Mouse (Mus musculus) urinary bladder, postnatal 4 days (tissue): ENCODE results near the gene Btbd9.

Experiments
- DNase-seq, 2 experiments: peaks; one replicate each; pipeline ENCODE4 v3.0.0; 2021 to 2022; ENCODE audit warnings: low spot score in 2 of 2

The Btbd9 gene

DNA sequence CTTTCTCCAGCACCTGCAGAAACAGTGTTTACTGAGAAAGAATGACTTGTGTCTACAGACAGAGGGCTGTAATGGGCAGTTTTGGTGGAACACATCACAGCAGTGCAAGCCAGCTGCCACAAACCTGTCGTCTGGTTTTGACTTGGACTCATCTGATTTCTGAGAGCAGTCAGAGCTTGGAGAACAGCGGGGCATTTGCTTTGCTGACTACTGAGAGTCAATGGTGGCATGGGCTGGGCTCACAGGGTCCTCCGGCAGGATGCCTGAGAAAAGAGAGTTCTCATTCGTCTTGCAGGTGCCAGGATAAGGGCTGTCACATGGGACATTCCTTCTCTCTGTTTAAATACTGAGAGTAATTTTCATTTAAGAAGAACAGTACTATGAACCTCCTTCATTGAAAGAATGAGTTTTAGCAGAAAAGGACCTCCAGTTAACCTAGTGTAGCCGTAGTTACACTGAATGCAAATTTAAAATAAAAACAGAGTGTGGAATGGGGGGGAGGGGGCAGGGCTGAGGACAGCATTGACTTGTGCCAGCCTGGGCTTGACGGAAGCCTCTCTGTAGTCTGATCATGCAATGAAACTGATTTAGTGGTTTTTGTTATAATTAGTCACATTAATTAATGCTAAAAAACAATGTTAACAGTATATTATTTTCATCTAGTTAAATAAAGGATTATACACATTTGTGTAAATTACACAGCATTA lies 122.0 kb downstream of the Btbd9 start:
- DNase-seq = no peak

DNA sequence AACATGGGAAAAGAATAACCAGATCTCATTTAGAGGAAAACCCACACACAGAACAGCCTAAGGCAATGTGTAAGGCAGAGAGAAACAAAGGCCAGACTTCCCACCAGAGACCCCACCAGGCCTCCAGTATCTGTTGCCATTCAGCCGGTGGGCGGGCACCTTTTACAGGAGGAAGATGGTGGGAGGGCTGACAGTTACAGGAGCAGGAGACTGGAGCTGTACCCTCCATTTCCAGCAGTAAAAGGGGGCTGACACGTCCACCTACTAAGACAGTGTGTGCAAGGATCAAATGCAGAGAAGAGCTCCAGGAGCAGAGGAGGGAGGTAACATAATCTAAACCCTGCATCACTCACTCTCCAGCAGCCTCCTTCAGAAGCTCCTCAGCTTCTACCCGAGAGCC lies 123.0 kb downstream of the Btbd9 start:
- no peak for DNase-seq

DNA sequence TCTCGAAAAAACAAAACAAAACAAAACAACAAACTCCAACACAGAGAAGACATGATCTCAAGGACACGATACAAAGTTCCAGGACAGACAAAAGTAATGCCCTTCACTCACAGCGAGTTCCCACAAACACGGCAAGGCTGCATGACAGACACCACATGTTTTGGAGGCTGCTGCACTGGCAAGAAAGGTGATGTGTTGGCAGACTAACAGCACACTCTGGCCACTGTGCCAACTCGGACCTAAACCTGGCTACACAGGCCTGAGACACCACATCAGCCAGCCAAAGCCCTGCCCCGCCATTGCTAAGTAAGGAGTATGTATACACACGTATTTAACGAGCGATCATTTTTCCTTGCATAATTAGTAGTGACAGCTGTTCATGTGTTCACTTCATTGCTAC lies 123.9 kb downstream of the Btbd9 start:
- DNase-seq = no peak

- DNase-seq = no peak
Measured at GRCm38 (mm10) chr17:30448562-30448961, 127.7 kb downstream of the Btbd9 start.

GRCm38 (mm10) chr17:30445805-30446441 lies 130.4 kb downstream of the Btbd9 start:
- DNase-seq = no peak

GRCm38 (mm10) chr17:30439702-30440101 lies 136.6 kb downstream of the Btbd9 start:
- no peak for DNase-seq

DNA sequence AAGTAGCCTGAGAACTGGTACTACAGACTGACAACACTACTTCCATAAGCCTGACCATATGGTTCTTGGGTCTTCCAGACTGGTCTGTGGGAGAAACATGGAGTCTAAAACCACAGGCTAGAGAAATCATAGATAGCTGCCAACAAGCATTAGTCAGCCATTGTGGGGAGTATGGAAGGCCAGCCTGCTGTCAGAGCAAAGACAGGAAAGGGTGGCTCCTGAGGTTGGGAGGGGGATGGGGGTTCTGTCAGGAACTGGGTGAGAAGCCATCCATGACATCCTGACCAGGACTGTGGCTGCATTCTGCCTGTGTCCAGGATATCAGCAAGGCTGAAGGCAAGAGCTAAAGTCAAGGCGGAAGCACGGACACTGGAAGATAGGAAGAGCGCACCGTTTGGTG lies 137.5 kb downstream of the Btbd9 start:
- no peak for DNase-seq

- no peak for DNase-seq
Measured at GRCm38 (mm10) chr17:30436021-30436461, 140.2 kb downstream of the Btbd9 start.

DNA sequence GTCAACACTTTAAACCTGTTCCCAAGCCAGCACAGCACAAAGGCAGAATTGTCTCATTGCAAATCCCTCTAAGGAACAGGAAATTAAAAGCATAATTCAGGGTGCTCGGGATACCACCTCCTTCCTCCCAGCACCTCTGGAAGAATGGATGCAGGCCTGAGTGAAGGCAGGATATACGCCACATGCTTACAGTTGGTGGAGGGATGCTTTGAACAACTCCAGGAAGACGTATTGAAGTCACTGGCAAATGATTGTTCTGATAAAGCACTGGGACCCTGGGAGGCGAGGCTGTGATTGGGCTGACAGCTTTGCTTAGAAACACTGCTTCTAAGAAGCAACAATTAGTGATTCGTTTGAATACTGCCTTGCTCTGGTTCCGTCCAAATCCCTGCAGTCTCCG lies 140.8 kb downstream of the Btbd9 start:
- DNase-seq = no peak

- no peak for DNase-seq
Measured at GRCm38 (mm10) chr17:30432094-30432493, 144.2 kb downstream of the Btbd9 start.

GRCm38 (mm10) chr17:30430961-30431640 lies 145.2 kb downstream of the Btbd9 start:
- DNase-seq = no peak

DNA sequence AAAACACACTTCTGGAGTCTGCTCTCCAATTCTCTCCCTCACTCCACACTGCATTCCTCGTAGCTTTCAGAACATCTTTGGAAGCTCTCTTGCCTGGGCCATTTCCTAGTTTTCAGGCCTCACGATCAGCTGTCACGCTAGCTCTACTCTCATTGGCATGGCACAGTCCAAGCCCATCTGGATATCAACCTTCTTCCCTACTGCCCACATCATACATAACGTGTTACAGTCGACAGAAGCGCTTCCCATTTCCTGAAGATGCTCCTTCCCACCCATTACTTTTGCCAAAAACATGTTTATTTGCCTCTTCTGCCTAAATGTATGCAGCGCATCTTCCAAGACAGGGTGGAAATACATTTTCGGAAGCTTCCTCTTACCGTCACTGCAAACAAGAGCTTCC lies 147.6 kb downstream of the Btbd9 start:
- no peak for DNase-seq

GRCm38 (mm10) chr17:30423256-30423852 lies 152.9 kb downstream of the Btbd9 start:
- no peak for DNase-seq

DNA sequence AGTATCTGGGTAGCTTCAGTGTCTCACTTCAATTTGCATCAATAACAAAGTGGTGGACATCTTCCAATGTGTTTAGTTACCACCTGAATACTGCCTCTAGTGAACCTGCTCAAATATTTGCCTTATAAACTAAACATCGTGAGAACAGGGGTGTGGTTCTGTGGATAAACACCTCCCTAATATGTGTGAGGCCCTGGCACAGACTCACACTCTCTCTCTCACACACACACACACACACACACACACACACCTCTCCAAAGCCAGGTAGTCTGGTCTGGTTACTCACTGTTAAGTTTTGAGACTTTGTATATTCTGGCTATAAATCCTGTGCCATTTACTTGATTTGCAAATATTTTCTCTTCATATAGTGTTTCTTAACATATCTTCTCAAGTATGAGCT lies 154.0 kb downstream of the Btbd9 start:
- no peak for DNase-seq

- DNase-seq = no peak
Measured at GRCm38 (mm10) chr17:30421256-30421655, 155.0 kb downstream of the Btbd9 start.

DNA sequence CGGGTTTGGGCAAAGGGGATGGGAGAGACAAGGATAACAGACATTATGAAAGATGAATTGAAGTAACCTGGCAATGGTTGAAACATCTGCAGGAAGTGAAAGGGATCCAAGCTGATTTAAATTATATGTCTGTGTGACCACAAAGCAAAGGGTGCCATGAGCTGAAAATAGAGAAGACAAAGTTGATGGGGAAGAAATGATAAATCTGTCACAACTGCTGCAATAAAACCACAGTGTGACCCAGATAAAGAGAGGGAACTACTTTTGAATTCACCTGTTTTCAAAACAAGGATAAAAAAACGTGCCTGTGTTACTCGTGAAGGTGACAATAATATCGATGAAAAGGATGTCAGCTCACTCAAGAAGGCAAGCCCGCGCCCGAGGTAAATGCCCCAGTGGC lies 156.8 kb downstream of the Btbd9 start:
- no peak for DNase-seq

- no peak for DNase-seq
Measured at GRCm38 (mm10) chr17:30418510-30418909, 157.8 kb downstream of the Btbd9 start.

DNA sequence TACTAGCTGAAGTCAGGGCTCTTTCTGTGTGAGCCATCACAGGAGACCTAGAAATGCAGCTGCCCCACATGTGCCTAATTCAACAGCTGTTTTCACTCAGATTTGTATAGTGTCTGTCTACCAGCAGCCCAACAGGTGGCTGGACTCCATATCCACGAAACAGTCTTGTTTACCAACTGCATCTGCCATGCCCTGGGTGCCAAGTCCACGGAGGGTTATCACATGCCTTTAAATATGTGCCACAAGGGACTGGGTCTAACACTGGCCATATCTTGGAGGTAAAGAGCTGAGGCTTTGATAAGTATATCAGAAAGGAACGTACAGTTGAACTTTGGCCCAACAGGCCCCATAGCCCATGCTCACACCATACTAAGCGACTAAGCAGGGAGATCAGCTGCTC lies 159.2 kb downstream of the Btbd9 start:
- DNase-seq = no peak

- no peak for DNase-seq
Measured at GRCm38 (mm10) chr17:30415693-30416092, 160.6 kb downstream of the Btbd9 start.

DNA sequence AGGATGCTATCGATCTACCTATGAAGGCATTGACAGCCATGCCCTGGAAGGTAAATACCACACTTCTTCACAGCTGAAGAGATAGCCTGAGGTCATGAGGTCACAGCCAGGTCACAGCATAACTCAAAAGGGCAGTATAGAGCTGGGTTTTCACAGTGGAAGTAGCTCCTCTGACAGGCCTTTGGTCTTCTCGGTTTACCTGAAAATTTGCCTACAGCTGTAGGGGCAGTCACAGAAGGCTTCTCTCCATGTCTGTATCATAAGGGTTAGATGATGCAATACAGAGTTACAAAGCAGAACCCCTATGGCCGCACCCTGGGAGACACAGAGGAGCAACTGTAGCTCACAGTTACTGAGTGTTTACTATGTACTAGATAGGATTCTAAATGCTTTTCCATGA lies 163.3 kb downstream of the Btbd9 start:
- DNase-seq = no peak

DNA sequence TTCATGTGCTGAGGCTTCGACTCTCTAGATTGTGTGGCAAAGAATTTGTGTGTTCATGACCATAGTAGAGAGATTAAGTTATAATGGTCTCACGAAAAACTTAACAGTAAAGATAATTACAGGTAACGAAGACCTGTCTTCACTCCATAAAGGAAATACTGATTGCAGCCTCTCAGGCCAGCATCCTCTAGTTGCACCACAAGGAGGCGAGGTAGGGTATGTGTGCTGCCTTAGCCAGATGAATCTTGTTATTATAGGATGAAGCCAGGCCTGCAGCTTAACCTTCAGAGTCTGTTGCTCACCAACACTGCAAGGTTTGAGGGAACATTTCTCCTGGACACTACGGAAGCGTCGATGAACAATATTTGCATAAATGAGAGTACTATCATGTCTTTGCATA lies 170.3 kb downstream of the Btbd9 start:
- no peak for DNase-seq

DNA sequence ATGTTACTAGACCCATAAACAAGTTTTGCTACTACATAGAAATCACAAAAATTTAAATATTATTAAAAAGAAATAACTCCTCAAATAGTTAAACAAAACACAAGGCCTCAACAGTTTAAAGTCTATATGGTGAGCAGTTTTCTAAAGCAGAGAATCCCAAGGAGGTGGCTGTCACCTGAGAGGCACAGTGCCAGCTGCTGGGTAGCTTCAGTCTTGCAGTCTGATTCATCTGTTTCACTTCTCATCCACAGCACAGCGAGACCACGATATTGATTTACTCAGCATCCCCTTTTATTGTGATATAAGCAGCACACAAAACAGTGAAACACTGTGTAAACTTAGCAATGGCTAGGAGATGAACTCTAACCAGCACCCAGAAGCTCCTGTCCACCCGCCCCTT lies 173.4 kb downstream of the Btbd9 start:
- DNase-seq = no peak

DNA sequence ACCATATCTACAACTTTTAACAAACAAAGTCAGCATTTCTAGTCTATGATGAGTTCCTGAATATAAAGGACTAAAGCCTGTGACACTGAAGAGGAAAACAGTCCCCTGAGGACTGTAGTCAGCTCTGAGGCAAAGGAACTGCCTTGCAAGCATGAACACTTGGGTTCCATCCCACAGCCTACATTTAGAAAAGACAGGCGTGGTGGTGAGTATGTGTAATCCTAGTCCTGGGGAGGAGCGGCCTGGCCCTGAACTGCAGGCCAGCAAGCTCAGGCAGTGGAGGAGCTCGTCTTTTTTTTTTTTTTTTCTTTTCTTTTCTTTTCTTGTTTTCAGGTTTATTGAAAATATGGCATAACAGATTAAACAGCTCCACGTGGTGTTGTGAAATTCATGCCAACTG lies 181.0 kb downstream of the Btbd9 start:
- no peak for DNase-seq
